Mouse (Mus musculus): Measurements from ENCODE around the gene Ubtf.
"Not testable (repeated sequence)": the region's sequence is repeated elsewhere in the genome, so short reads cannot be mapped to it uniquely, and the experiment has no call there.

Gene Ubtf

GRCm38 (mm10) chr11:102294887-102295597 lies 24.5 kb downstream of the Ubtf start:
- DNase-seq (ENCODE audit: low read depth, low spot score) = no peak

GRCm38 (mm10) chr11:102294416-102294815 lies 25.1 kb downstream of the Ubtf start:
- DNase-seq (ENCODE audit: low read depth, low spot score) = no peak

GRCm38 (mm10) chr11:102293971-102294370 lies 25.6 kb downstream of the Ubtf start:
- DNase-seq (ENCODE audit: low read depth, low spot score) = no peak

- no peak for DNase-seq (ENCODE audit: low read depth, low spot score)
Measured at GRCm38 (mm10) chr11:102291051-102291535, 28.4 kb downstream of the Ubtf start.

- no peak for DNase-seq (ENCODE audit: low read depth, low spot score)
Measured at GRCm38 (mm10) chr11:102290141-102290540, 29.4 kb downstream of the Ubtf start.

GRCm38 (mm10) chr11:102289511-102290100 lies 29.9 kb downstream of the Ubtf start:
- DNase-seq (ENCODE audit: low read depth, low spot score) = no peak

GRCm38 (mm10) chr11:102288913-102289312 lies 30.6 kb downstream of the Ubtf start:
- no peak for DNase-seq (ENCODE audit: low read depth, low spot score)

- DNase-seq (ENCODE audit: low read depth, low spot score) = no peak
Measured at GRCm38 (mm10) chr11:102288027-102288804, 31.3 kb downstream of the Ubtf start.

GRCm38 (mm10) chr11:102287485-102287884 lies 32.1 kb downstream of the Ubtf start:
- no peak for DNase-seq (ENCODE audit: low read depth, low spot score)

GRCm38 (mm10) chr11:102285095-102285834 lies 34.3 kb downstream of the Ubtf start:
- no peak for DNase-seq (ENCODE audit: low read depth, low spot score)

GRCm38 (mm10) chr11:102284501-102285094 lies 34.9 kb downstream of the Ubtf start, which contains the start of gene Tmub2:
Tmub2 (plus strand) TSS chr11:102284931.
- peak; percentile 99 for DNase-seq (ENCODE audit: low read depth, low spot score)

GRCm38 (mm10) chr11:102283922-102284321 lies 35.6 kb downstream of the Ubtf start:
- no peak for DNase-seq (ENCODE audit: low read depth, low spot score)

GRCm38 (mm10) chr11:102280267-102280666 lies 39.3 kb downstream of the Ubtf start:
- DNase-seq (ENCODE audit: low read depth, low spot score) = not testable (repeated sequence)

- DNase-seq (ENCODE audit: low read depth, low spot score) = no peak
Measured at GRCm38 (mm10) chr11:102279595-102279994, 39.9 kb downstream of the Ubtf start.

- DNase-seq (ENCODE audit: low read depth, low spot score) = no peak
Measured at GRCm38 (mm10) chr11:102277754-102278153, 41.8 kb downstream of the Ubtf start.

GRCm38 (mm10) chr11:102276411-102276915 lies 43.1 kb downstream of the Ubtf start:
- DNase-seq (ENCODE audit: low read depth, low spot score) = no peak

GRCm38 (mm10) chr11:102268520-102269244 lies 50.9 kb downstream of the Ubtf start, which contains the start of gene Asb16:
Asb16 (plus strand) TSS chr11:102268743.
- no peak for DNase-seq (ENCODE audit: low read depth, low spot score)

GRCm38 (mm10) chr11:102267480-102267879 lies 52.1 kb downstream of the Ubtf start:
- peak; percentile 68 for DNase-seq (ENCODE audit: low read depth, low spot score)

GRCm38 (mm10) chr11:102266631-102267355 lies 52.7 kb downstream of the Ubtf start:
- no peak for DNase-seq (ENCODE audit: low read depth, low spot score)

- DNase-seq (ENCODE audit: low read depth, low spot score) = no peak
Measured at GRCm38 (mm10) chr11:102265816-102266215, 53.7 kb downstream of the Ubtf start.
